Mouse (Mus musculus) stomach, embryonic 15.5 days (tissue): ENCODE measurements at regions not wholly inside any gene's neighbourhood (a gene's known extent, or its start where the extent isn't known, plus 50 kb on each side); places are given as distances from the start of the nearest gene placed in this dataset.

Source experiments
- ATAC-seq: fragments of 200-750 bp; cut with Nextera tagmentation; 2 replicates; pipeline ENCODE4 v1.8.0; 2017; ENCODE audit warnings: low read depth, moderate number of reproducible peaks, moderate TSS enrichment; ENCODE audit not compliant: insufficient read depth, low FRiP score
- H3K27ac ChIP-seq: fragments of 300-500 bp; sonication (generic); 2 replicates; pipeline ENCODE4 v1.5.1; 2015; ENCODE audit warnings: mild to moderate bottlenecking, inconsistent platforms
- H3K27me3 ChIP-seq: fragments of 300-500 bp; sonication (generic); replicated peaks from 2 replicates; pipeline ENCODE4 v1.6.1; 2015; ENCODE audit warnings: inconsistent platforms
- H3K36me3 ChIP-seq: fragments of 300-500 bp; sonication (generic); 2 replicates; pipeline ENCODE4 v1.6.1; 2015; ENCODE audit warnings: inconsistent platforms
- H3K4me1 ChIP-seq: fragments of 300-500 bp; sonication (generic); 2 replicates; pipeline ENCODE4 v1.6.1; 2015; ENCODE audit warnings: inconsistent platforms
- H3K4me2 ChIP-seq: fragments of 300-500 bp; sonication (generic); 2 replicates; pipeline ENCODE4 v1.6.1; 2015; ENCODE audit warnings: mild to moderate bottlenecking, inconsistent platforms
- H3K4me3 ChIP-seq: fragments of 300-500 bp; sonication (generic); replicated peaks from 2 replicates; pipeline ENCODE4 v1.5.1; 2015; ENCODE audit warnings: inconsistent platforms
- H3K9ac ChIP-seq: fragments of 300-500 bp; sonication (generic); 2 replicates; pipeline ENCODE4 v1.6.1; 2015; ENCODE audit warnings: inconsistent platforms
- H3K9me3 ChIP-seq: fragments of 300-500 bp; sonication (generic); 2 replicates; pipeline ENCODE4 v1.6.1; 2016; ENCODE audit warnings: inconsistent platforms
- WGBS: fragments of 180-500 bp; shearing (Covaris S2); methylation state at CpG from one replicate; pipeline ENCODE4 v1.1.7; 2015; 5-methylcytosine and 5-hydroxymethylcytosine counted together

GRCm38 (mm10) chr16:30137812-30138211, 73.6 kb downstream of the Hes1 start:
- WGBS = 92% methylated on average over 1 of the region's 1 CpGs
- Histone ChIP-seq H3K27me3 (no peaks in the 10 kb centered on the region), H3K36me3 (no peaks in the 10 kb centered on the region), H3K27ac (no peak overlapping the region), H3K9ac (no peak overlapping the region), H3K4me2 (no peak overlapping the region), H3K4me1 (peaks cover 6% of the 10 kb centered on the region), H3K4me3 (no peak overlapping the region), H3K9me3 (no peaks in the 10 kb centered on the region)
- no peak for ATAC-seq

GRCm38 (mm10) chr16:30144818-30145464, 80.8 kb downstream of the Hes1 start:
- H3K9me3 ChIP-seq = no peaks in the 10 kb centered on the region
- peak; percentile 51 for ATAC-seq
- no peaks in the 10 kb centered on the region for H3K27me3 ChIP-seq
- peaks cover 12% of the 10 kb centered on the region for H3K4me1 ChIP-seq
- no peak overlapping the region for H3K9ac ChIP-seq
- H3K36me3 ChIP-seq = no peaks in the 10 kb centered on the region
- peak overlapping the region; percentile 52 for H3K4me2 ChIP-seq
- 21% methylated on average over 13 of the region's 13 CpGs for WGBS
- H3K27ac ChIP-seq = peak overlapping the region; percentile 76
- H3K4me3 ChIP-seq = peak overlapping the region; percentile 22

DNA sequence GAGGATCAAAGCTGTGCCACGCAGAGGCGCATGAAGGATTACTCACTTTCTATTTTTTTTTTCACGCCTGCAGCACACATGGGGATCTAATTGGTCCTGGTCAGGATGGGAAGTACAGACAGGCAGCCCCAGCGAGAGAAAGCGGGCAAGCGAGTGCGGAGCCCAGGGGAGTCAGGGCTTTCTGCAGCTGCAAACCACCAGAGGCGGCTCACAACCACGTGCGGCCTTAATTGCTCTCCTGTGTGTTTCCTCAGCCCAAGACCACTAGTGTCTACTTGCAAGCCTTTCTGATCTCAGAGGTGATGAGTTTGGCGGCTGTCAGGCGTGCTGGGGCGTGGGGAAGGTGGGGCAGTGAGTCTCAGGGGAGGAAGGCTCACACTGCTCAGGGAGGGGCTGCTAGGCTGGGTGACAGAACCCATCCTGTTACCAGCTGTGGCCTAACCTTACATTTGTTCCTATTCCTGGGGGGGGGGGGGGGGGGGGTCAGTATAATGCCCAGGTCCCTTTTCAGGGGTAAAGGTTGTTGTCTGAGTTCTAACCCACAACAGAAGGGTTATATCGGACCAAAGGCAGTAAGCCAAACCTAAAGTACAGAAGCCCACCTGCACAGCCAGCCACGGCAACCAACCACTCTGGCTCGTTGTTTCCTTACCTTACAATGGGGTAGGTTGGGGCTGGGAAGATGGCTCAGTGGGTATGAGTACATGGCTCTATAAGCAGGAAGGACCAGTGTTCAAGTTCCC, 81.5 kb downstream of the Hes1 start:
- H3K27me3 ChIP-seq = no peaks in the 10 kb centered on the region
- H3K36me3 ChIP-seq = no peaks in the 10 kb centered on the region
- peak; percentile 25; the same call in 1 of the 2 replicates for ATAC-seq
- no peak overlapping the region for H3K9ac ChIP-seq
- H3K4me1 ChIP-seq = peaks cover 12% of the 10 kb centered on the region
- H3K9me3 ChIP-seq = no peaks in the 10 kb centered on the region
- peak overlapping the region; percentile 76 for H3K27ac ChIP-seq
- peak overlapping the region; percentile 22 for H3K4me3 ChIP-seq
- H3K4me2 ChIP-seq = peak overlapping the region; percentile 52
- 20% methylated on average over 16 of the region's 16 CpGs for WGBS

DNA sequence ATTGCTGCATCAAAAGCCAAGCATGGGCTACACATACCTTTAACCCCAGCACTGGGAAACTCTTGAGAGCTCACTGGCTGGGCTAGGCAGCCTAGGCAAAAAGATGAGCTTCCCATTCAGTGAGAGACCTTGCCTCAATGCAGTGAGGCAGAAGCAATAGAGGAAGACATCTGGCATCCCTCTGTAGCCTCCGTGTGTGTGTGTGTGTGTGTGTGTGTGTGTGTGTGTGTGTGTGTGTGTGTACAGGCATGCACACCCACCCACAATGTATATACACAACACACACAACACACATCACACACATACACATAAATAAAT, 82.0 kb downstream of the Hes1 start:
- ATAC-seq = no peak
- H3K9me3 ChIP-seq = no peaks in the 10 kb centered on the region
- H3K36me3 ChIP-seq = no peaks in the 10 kb centered on the region
- H3K27me3 ChIP-seq = no peaks in the 10 kb centered on the region
- H3K27ac ChIP-seq = no peak overlapping the region
- no peak overlapping the region for H3K4me3 ChIP-seq
- H3K4me1 ChIP-seq = peaks cover 12% of the 10 kb centered on the region
- 63% methylated on average over 1 of the region's 1 CpGs for WGBS
- no peak overlapping the region for H3K4me2 ChIP-seq
- H3K9ac ChIP-seq = no peak overlapping the region

DNA sequence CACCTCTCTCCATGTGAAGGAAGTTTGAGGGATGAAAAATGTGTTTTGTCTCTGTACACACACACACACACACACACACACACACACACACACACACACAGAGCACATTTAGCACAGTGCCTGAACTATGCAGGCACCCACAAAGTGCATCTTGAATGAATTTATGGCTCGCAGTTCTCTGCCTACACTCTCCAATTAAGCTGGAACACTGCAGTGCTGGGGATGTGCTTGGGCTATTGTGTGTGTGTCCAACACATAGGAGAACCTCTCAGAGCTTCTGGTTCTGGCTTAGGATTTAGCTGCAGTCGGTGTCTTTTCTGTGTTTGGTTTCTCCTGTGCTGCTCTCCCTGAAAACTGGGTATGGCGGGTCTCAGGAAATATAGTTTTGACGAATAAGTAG, 83.1 kb downstream of the Hes1 start:
- Histone ChIP-seq H3K9me3 (no peaks in the 10 kb centered on the region), H3K4me2 (no peak overlapping the region)
- WGBS = 87% methylated on average over 4 of the region's 4 CpGs

GRCm38 (mm10) chr16:30151104-30151503, 86.9 kb downstream of the Hes1 start:
- H3K9me3 ChIP-seq = no peaks in the 10 kb centered on the region
- no peak overlapping the region for H3K4me2 ChIP-seq
- no peak overlapping the region for H3K4me3 ChIP-seq
- H3K36me3 ChIP-seq = no peaks in the 10 kb centered on the region
- H3K4me1 ChIP-seq = peaks cover 10% of the 10 kb centered on the region
- no peak overlapping the region for H3K27ac ChIP-seq
- no peak for ATAC-seq
- 57% methylated on average over 3 of the region's 3 CpGs for WGBS
- no peak overlapping the region for H3K9ac ChIP-seq
- H3K27me3 ChIP-seq = no peaks in the 10 kb centered on the region

More for the DNA sequence above, 83.1 kb downstream of the Hes1 start:
- H3K4me3 ChIP-seq = no peak overlapping the region
- H3K9ac ChIP-seq = no peak overlapping the region
- no peaks in the 10 kb centered on the region for H3K36me3 ChIP-seq
- no peak overlapping the region for H3K27ac ChIP-seq
- ATAC-seq = no peak
- H3K27me3 ChIP-seq = no peaks in the 10 kb centered on the region
- H3K4me1 ChIP-seq = peaks cover 12% of the 10 kb centered on the region

- Histone ChIP-seq H3K9ac (no peak overlapping the region), H3K4me2 (no peak overlapping the region), H3K36me3 (no peaks in the 10 kb centered on the region), H3K4me1 (peaks cover 11% of the 10 kb centered on the region; the same call in 1 of the 2 replicates), H3K27ac (peak overlapping the region; percentile 66; the same call in 1 of the 2 replicates), H3K4me3 (no peak overlapping the region), H3K27me3 (no peaks in the 10 kb centered on the region), H3K9me3 (no peaks in the 10 kb centered on the region)
- WGBS = 10% methylated on average over 6 of the region's 6 CpGs
- no peak for ATAC-seq
Measured at GRCm38 (mm10) chr16:30155070-30155469, 90.9 kb downstream of the Hes1 start.

DNA sequence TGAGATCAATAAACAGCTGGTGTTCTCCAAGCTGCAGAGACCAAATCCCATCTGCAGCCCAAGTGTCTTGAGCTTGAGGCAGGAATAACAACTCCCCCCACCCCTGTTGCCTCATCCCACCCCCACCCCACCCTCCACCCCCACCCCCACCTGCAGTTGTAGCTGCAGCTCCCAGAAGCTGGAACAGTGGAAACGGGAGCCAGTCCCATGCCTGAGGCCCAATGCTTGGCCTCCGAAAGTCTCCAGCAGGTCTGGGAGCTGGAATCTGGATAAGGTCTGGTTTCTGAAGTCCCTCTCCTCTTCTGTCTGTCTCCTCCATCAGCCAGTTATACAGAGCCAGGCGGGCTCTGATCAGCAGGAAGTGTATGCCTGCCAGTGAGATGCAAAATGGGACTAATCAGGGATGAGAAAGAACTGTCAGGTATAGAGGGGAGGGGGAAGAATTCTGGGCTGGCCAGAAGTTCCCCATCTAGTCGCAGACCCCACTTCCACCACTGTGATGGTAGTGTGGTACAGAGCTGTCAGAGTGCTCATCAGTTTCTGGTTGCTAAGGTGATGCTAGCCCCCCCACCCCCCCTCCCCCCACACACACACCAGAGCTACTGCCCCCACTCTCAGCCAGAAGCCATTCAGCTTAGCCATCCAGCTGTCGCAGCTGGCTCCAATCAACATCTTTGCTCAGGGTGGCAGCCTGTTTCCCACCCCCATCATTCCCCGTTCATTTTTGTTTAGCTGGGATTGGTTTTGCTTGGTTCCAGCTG, 91.5 kb downstream of the Hes1 start:
- no peak overlapping the region for H3K4me2 ChIP-seq
- H3K9ac ChIP-seq = no peak overlapping the region
- H3K4me3 ChIP-seq = no peak overlapping the region
- 24% methylated on average over 6 of the region's 6 CpGs for WGBS
- no peaks in the 10 kb centered on the region for H3K9me3 ChIP-seq
- no peaks in the 10 kb centered on the region for H3K27me3 ChIP-seq
- H3K36me3 ChIP-seq = no peaks in the 10 kb centered on the region
- ATAC-seq = no peak; the same call in 1 of the 2 replicates
- H3K4me1 ChIP-seq = peaks cover 15% of the 10 kb centered on the region
- peak overlapping the region; percentile 66; the same call in 1 of the 2 replicates for H3K27ac ChIP-seq

GRCm38 (mm10) chr16:30158184-30158583, 94.0 kb downstream of the Hes1 start:
- no peak for ATAC-seq
- WGBS = 87% methylated on average over 9 of the region's 9 CpGs
- no peak overlapping the region for H3K9ac ChIP-seq

GRCm38 (mm10) chr16:30160399-30160798, 96.2 kb downstream of the Hes1 start:
- no peaks in the 10 kb centered on the region for H3K9me3 ChIP-seq
- 30% methylated on average over 2 of the region's 2 CpGs for whole genome bisulfite sequencing
- H3K27ac ChIP-seq = no peak overlapping the region
- no peaks in the 10 kb centered on the region for H3K36me3 ChIP-seq
- peaks cover 13% of the 10 kb centered on the region for H3K4me1 ChIP-seq
- no peaks in the 10 kb centered on the region for H3K27me3 ChIP-seq
- no peak overlapping the region for H3K4me2 ChIP-seq
- H3K4me3 ChIP-seq = no peak overlapping the region
- ATAC-seq = 0 out of 2 replicates have a peak, but pooled peaks have one; percentile 15
- no peak overlapping the region for H3K9ac ChIP-seq

More at GRCm38 (mm10) chr16:30158184-30158583, 94.0 kb downstream of the Hes1 start:
- Histone ChIP-seq H3K27me3 (no peaks in the 10 kb centered on the region), H3K4me3 (no peak overlapping the region), H3K27ac (no peak overlapping the region), H3K36me3 (no peaks in the 10 kb centered on the region), H3K9me3 (no peaks in the 10 kb centered on the region), H3K4me2 (no peak overlapping the region), H3K4me1 (peaks cover 16% of the 10 kb centered on the region)

DNA sequence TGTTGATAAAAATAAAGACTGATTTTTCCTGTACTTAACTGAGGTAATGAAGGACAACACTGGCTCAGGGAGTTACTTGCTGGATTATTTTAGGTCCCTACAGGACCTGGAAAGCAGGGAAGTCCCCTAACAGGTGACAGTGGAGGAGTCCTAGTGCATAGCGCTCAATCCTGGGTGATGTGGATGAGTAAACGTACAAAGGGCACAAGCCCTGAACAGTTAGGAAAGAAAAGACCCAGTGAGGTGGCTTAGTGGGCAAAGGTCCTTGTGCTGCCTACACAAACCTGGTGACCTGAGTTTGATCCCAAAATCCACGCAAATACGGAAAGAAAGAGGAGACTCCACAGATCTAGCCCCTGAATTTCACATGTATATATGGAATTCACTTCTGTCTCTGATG, 99.1 kb downstream of the Hes1 start:
- Histone ChIP-seq H3K4me2 (no peak overlapping the region), H3K4me3 (no peak overlapping the region), H3K27me3 (no peaks in the 10 kb centered on the region), H3K4me1 (peaks cover 6% of the 10 kb centered on the region), H3K27ac (no peak overlapping the region), H3K9me3 (no peaks in the 10 kb centered on the region), H3K36me3 (no peaks in the 10 kb centered on the region), H3K9ac (no peak overlapping the region)
- no peak for ATAC-seq
- 74% methylated on average over 4 of the region's 4 CpGs for WGBS

DNA sequence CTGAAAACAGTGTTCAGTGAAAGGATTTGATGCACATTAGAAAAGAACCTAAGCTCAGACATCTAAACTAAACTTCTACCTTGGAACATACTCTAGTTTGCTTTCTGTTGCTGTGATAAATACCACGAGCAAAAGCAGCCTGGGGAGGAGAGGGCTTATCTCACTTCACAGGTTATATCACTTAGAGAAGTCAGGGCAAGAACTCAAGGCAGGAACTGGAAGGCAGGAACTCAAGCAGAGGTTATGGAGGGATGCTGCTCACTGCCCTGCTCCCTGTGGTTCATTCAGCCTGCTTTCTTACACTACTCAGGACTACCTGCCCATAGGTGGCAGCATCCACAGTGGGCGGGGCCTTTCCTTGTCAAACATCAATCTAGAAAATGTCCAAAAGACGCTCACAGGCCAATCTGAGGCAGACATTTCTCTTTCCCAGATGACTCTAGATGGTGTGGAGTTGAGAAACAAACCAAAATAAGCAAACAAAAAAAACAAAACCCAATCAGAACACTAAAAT, 101.5 kb downstream of the Hes1 start:
- H3K4me2 ChIP-seq = no peak overlapping the region
- 71% methylated on average over 3 of the region's 3 CpGs for WGBS
- ATAC-seq = no peak
- H3K4me3 ChIP-seq = no peak overlapping the region
- no peaks in the 10 kb centered on the region for H3K27me3 ChIP-seq
- no peak overlapping the region for H3K27ac ChIP-seq
- H3K4me1 ChIP-seq = peaks cover 10% of the 10 kb centered on the region
- no peaks in the 10 kb centered on the region for H3K36me3 ChIP-seq
- no peak overlapping the region for H3K9ac ChIP-seq
- H3K9me3 ChIP-seq = no peaks in the 10 kb centered on the region
